Mouse (Mus musculus): Measurements from ENCODE around the gene Akap10. TPM values are rescaled to one million over a fixed set of nuclear protein-coding genes. Genes with fewer than 3 reads are reported as not detected.
"Not testable (repeated sequence)": the region's sequence is repeated elsewhere in the genome, so short reads cannot be mapped to it uniquely, and the experiment has no call there.

Akap10 gene
- total RNA-seq, 1 experiment from 2014 or later: 56.3 TPM

DNA sequence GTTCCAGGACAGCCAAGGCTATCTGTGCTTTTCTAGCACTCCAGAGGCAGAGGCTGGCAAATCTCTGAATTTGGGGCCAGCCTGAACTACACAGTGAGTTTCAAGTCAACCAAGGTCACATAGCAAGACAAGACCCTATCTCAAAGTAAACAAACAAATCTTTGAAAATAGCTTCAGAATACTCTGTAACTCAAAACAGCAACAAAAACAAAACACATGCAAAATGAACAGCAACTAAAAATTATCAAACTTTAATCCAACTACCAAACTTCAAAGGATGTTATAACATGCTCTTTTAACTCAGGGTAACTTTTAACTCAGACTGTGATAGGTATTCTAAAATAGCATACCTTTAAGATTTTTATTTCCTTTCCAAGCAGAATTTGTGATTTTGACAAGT lies 77.1 kb downstream of the Akap10 start:
- ATAC-seq (ENCODE audit: extremely low read depth, insufficient number of reproducible peaks, low FRiP score, poor library complexity, severe bottlenecking): no peak

DNA sequence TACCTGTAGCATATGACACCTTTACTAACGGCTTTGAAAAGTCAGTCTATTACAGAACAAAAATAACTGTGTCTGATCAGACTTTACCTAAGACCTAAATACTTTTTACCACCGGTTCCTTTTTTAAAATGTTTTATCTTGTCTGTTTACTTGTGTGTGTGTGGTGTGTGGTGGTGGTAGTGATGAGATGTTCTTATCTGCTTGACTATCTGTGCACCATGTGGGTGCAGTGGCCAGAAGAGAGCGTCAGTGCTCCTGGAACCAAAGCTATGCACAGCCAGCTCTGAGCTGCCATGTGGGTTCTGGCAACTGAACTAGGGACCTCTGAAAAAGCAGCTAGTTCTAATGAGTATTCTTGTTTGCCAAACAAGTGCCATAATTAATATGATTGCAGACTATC lies 78.9 kb downstream of the Akap10 start:
- ATAC-seq (ENCODE audit: extremely low read depth, insufficient number of reproducible peaks, low FRiP score, poor library complexity, severe bottlenecking): no peak

- not testable (repeated sequence) for ATAC-seq (ENCODE audit: extremely low read depth, insufficient number of reproducible peaks, low FRiP score, poor library complexity, severe bottlenecking)
Measured at GRCm38 (mm10) chr11:61840663-61841062, 89.4 kb downstream of the Akap10 start.

- no peak for ATAC-seq (ENCODE audit: extremely low read depth, insufficient number of reproducible peaks, low FRiP score, poor library complexity, severe bottlenecking)
Measured at GRCm38 (mm10) chr11:61839940-61840339, 90.1 kb downstream of the Akap10 start.

DNA sequence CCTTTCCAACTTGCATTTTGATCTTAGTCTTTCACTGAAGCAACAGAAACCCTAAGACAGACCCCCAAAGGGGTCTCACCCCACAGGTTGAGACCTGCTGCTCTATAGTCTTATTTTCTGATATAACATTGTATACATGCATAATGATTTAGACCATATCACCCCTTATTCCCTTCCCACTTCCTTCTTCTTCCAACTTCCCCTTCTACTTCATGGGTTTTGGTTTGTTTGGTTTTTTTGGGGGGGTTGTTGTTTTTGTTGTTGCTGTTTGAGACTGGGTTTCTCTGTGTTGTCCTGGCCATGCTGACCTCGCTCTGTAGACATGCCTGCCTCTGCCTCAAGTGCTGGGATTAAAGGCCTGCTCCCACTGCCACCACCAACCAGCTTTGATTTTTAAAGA lies 90.9 kb downstream of the Akap10 start:
- no peak for ATAC-seq (ENCODE audit: extremely low read depth, insufficient number of reproducible peaks, low FRiP score, poor library complexity, severe bottlenecking)

Other genes starting within 250 kb of the Akap10 start
- gene Fam83g, start 246.2 kb downstream of the Akap10 start, total RNA-seq (2017): 1.1 and 1.7 TPM in 2 replicates
- not detected in 2 replicates for gene Slc5a10, start 209.4 kb downstream of the Akap10 start, total RNA-seq (2017)
- 44.6 and 52.4 TPM in 2 replicates for gene Prpsap2, start 168.2 kb downstream of the Akap10 start, total RNA-seq (2017)
- gene Ulk2, start 75.2 kb downstream of the Akap10 start, total RNA-seq (2017): 41.7 and 47.3 TPM in 2 replicates
- 16.7 and 17.7 TPM in 2 replicates for gene Specc1, start 26.5 kb upstream of the Akap10 start, total RNA-seq (2017)

All from neutrophil, adult 5-6 weeks (primary cell).